Mouse (Mus musculus): ENCODE measurements around the gene Crhr1. TPM values are rescaled to one million over a fixed set of nuclear protein-coding genes. Genes with fewer than 3 reads are reported as not detected.

The Crhr1 gene
- total and polyA plus RNA-seq, 2 experiments from 2014 or later, result 6.9 to 16.7 TPM

DNA sequence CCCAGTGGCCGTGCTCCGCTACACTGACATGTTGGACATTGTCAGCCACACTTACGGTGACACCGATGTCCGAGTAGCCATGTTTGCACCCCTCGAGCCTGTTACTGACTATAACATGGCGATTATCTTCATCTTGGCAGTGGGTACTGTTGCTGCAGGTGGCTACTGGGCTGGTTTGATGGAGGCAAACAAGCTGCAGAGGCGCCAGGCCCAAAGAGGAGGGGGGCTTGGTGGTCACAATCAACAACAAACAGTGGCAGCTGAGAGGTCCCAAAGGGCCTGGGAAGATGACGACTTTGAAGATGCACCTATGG lies 54.1 kb downstream of the Crhr1 start:
- H3K9me3 ChIP-seq (ENCODE audit: low read length), result no peaks in the 10 kb centered on the region
- H3K9ac ChIP-seq, result no peak overlapping the region
- H3K27me3 ChIP-seq (ENCODE audit: insufficient read depth, low read length), result no peaks in the 10 kb centered on the region
- H3K27ac ChIP-seq (ENCODE audit: low read depth, low read length), result no peak overlapping the region
- 85% methylated on average over 9 of the region's 9 CpGs for WGBS
- no peaks in the 10 kb centered on the region for H3K36me3 ChIP-seq (ENCODE audit: insufficient read depth)
- H3K4me2 ChIP-seq (ENCODE audit: low read depth), result no peak overlapping the region
- no peak overlapping the region for H3K4me3 ChIP-seq (ENCODE audit: low read depth, low read length)
- no peak for TF ChIP-seq CTCF (IDR thresholded peaks at IDR 0.05; ENCODE audit: low read depth)
- DNase-seq, result no peak
- no peak for ATAC-seq
- no peaks in the 10 kb centered on the region for H3K4me1 ChIP-seq (ENCODE audit: insufficient read depth)

DNA sequence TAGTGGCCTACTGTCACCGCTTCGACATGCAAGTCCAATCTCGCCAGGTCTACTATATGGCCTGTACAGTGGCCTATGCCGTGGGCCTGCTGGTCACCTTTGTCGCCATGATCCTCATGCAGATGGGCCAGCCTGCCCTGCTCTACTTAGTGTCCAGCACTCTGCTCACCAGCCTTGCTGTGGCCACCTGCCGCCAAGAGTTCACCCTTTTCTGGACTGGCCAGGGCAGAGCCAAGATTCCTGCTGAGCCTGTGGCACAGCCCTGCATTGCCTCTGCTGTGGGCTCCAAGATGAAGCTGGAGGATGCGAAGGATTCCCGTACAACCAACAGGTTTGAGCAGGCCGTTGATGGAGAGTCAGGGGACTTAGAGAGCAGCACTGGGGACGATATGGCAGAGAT lies 55.1 kb downstream of the Crhr1 start:
- 96% methylated on average over 10 of the region's 10 CpGs for WGBS
- ATAC-seq, result no peak
- no peak overlapping the region for H3K4me3 ChIP-seq (ENCODE audit: low read depth, low read length)
- no peaks in the 10 kb centered on the region for H3K36me3 ChIP-seq (ENCODE audit: insufficient read depth)
- H3K27me3 ChIP-seq (ENCODE audit: insufficient read depth, low read length), result no peaks in the 10 kb centered on the region
- no peak overlapping the region for H3K9ac ChIP-seq
- DNase-seq, result no peak
- H3K4me1 ChIP-seq (ENCODE audit: insufficient read depth), result no peaks in the 10 kb centered on the region
- H3K4me2 ChIP-seq (ENCODE audit: low read depth), result no peak overlapping the region
- H3K9me3 ChIP-seq (ENCODE audit: low read length), result no peaks in the 10 kb centered on the region
- no peak overlapping the region for H3K27ac ChIP-seq (ENCODE audit: low read depth, low read length)
- no peak for TF ChIP-seq CTCF (IDR thresholded peaks at IDR 0.05; ENCODE audit: low read depth)

DNA sequence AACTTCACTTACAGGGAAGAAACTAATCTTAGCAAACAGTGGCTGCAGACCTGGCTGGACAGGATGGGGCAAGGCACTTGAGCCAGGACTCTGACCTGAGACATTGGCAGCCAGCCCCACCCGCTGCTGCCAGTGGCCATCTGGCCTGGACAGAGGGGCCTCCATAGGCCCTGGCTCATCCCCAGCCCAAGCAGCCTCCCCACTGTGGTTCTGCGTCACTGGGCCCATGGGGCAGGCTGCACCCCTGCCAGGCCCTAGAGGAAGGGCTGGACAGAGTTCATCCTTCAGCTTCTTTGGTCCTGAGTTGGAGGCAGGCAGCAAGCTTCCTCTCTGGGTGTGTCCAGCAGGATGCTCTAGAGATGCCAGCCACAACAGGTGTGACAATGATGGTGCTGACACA lies 57.4 kb downstream of the Crhr1 start:
- no peak for ATAC-seq
- no peak for TF ChIP-seq CTCF (IDR thresholded peaks at IDR 0.05; ENCODE audit: low read depth)
- no peak for DNase-seq
- Histone ChIP-seq H3K4me1 (ENCODE audit: insufficient read depth) (no peaks in the 10 kb centered on the region), H3K27ac (ENCODE audit: low read depth, low read length) (no peak overlapping the region), H3K4me3 (ENCODE audit: low read depth, low read length) (no peak overlapping the region), H3K4me2 (ENCODE audit: low read depth) (no peak overlapping the region), H3K27me3 (ENCODE audit: insufficient read depth, low read length) (no peaks in the 10 kb centered on the region; the same call in 1 of the 2 replicates), H3K36me3 (ENCODE audit: insufficient read depth) (no peaks in the 10 kb centered on the region), H3K9ac (no peak overlapping the region), H3K9me3 (ENCODE audit: low read length) (no peaks in the 10 kb centered on the region)
- WGBS, result 83% methylated on average over 2 of the region's 2 CpGs

DNA sequence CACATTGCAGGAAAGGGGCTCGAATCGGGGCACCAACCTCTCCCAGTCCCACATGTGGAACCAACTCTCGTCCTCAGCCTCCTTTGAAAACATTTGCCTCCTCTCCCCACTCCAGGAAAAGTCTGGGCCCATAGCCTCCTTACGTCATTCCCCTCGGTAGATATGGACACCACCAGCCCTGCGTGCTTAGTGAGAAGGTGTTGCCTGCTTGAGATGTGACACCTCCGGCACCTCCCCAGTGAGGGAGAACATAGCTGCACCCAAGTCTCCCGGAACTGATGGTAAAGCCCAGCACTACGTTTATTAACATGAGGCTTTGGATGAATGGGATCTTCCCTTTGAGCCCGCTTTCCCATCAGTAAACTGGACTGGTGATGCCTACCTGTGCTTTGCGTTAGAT lies 62.7 kb downstream of the Crhr1 start:
- TF ChIP-seq CTCF (IDR thresholded peaks at IDR 0.05; ENCODE audit: low read depth), result no peak
- Histone ChIP-seq H3K36me3 (ENCODE audit: insufficient read depth) (no peaks in the 10 kb centered on the region), H3K4me3 (ENCODE audit: low read depth, low read length) (no peak overlapping the region), H3K9me3 (ENCODE audit: low read length) (no peaks in the 10 kb centered on the region), H3K27ac (ENCODE audit: low read depth, low read length) (no peak overlapping the region), H3K9ac (no peak overlapping the region), H3K4me1 (ENCODE audit: insufficient read depth) (no peaks in the 10 kb centered on the region), H3K4me2 (ENCODE audit: low read depth) (peak overlapping the region; percentile 11; the same call in 1 of the 2 replicates), H3K27me3 (ENCODE audit: insufficient read depth, low read length) (peaks cover 7% of the 10 kb centered on the region)
- 78% methylated on average over 11 of the region's 11 CpGs for WGBS
- DNase-seq (no peak), ATAC-seq (no peak)

DNA sequence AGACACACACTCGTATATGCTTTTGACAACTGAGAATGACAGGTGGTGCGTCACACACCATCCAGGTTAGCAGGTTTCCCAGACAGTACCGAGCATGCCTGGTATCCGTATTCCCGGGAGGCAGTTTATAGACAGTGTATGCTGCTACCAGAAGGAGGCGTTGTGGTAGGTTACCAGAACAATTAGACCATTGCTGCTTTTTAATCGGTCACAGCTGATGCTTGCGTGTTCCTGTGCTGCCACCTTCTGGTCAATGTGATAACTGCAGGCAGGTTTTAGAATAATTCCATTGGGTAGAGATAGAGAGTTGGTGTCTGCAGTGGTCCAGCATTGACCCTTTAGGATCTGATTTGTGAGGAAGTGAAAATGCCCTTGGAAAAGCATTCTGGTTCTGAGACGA lies 63.1 kb downstream of the Crhr1 start:
- no peaks in the 10 kb centered on the region for H3K36me3 ChIP-seq (ENCODE audit: insufficient read depth)
- WGBS, result 4% methylated on average over 9 of the region's 9 CpGs
- peak; percentile 100 for TF ChIP-seq CTCF (IDR thresholded peaks at IDR 0.05; ENCODE audit: low read depth)
- H3K9ac ChIP-seq, result no peak overlapping the region
- H3K27ac ChIP-seq (ENCODE audit: low read depth, low read length), result no peak overlapping the region
- peak overlapping the region; percentile 11; the same call in 1 of the 2 replicates for H3K4me2 ChIP-seq (ENCODE audit: low read depth)
- DNase-seq (peak; percentile 95), ATAC-seq (peak; percentile 98)
- H3K4me1 ChIP-seq (ENCODE audit: insufficient read depth), result no peaks in the 10 kb centered on the region
- no peak overlapping the region for H3K4me3 ChIP-seq (ENCODE audit: low read depth, low read length)
- H3K9me3 ChIP-seq (ENCODE audit: low read length), result no peaks in the 10 kb centered on the region
- H3K27me3 ChIP-seq (ENCODE audit: insufficient read depth, low read length), result peaks cover 7% of the 10 kb centered on the region

DNA sequence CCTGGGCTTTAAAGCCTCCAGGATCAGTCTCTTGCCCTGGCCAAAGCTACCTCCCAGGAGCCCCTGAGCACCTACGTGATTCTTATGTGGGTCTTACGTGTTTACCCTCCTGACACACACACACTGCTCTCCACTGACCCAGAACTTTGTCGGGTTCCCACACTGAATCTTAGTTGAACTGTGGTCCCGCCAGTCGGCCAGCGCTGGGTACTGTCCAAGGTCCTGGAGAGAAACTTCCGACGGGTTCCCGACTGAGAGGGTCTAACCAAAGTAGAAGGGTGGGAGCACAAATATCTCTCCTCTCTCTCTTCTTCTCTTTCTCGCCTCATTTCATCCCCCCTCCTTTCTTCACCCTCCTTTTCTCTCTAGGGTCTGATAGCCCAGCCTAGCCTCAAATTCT lies 65.2 kb downstream of the Crhr1 start:
- ATAC-seq (no peak), DNase-seq (no peak)
- 7% methylated on average over 10 of the region's 10 CpGs for WGBS

DNA sequence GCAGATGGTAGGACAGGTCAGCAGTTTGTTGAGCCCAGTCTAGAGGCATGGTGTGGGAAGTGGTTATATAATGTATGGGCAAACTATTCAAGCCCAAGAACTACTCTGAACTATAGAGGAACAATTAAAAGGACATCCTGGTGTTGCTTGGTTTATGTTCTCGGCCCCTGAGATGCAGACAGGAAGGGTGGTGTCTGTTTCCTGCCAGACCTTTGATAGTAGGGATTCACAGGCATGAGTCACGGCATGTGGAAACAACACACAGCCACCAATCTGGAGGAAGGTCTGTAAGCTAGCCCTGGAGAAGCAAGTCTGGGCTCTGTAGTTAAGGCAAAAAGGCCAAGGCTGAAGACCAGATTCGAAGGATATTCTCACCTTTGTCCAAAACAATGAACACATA lies 70.6 kb downstream of the Crhr1 start:
- Histone ChIP-seq H3K27me3 (ENCODE audit: insufficient read depth, low read length) (no peaks in the 10 kb centered on the region), H3K9ac (no peak overlapping the region), H3K9me3 (ENCODE audit: low read length) (0 out of 2 replicates have a peak, but pooled peaks cover 5% of the 10 kb centered on the region), H3K4me1 (ENCODE audit: insufficient read depth) (no peaks in the 10 kb centered on the region; the same call in 1 of the 2 replicates), H3K4me2 (ENCODE audit: low read depth) (no peak overlapping the region), H3K27ac (ENCODE audit: low read depth, low read length) (no peak overlapping the region), H3K4me3 (ENCODE audit: low read depth, low read length) (no peak overlapping the region), H3K36me3 (ENCODE audit: insufficient read depth) (no peaks in the 10 kb centered on the region)
- 86% methylated on average over 3 of the region's 3 CpGs for WGBS
- TF ChIP-seq CTCF (IDR thresholded peaks at IDR 0.05; ENCODE audit: low read depth), result no peak
- DNase-seq, result no peak
- ATAC-seq, result no peak

More for the DNA sequence above, 65.2 kb downstream of the Crhr1 start:
- Histone ChIP-seq H3K9ac (no peak overlapping the region), H3K27me3 (ENCODE audit: insufficient read depth, low read length) (peaks cover 7% of the 10 kb centered on the region), H3K4me3 (ENCODE audit: low read depth, low read length) (no peak overlapping the region), H3K4me2 (ENCODE audit: low read depth) (no peak overlapping the region), H3K4me1 (ENCODE audit: insufficient read depth) (no peaks in the 10 kb centered on the region), H3K27ac (ENCODE audit: low read depth, low read length) (no peak overlapping the region), H3K36me3 (ENCODE audit: insufficient read depth) (no peaks in the 10 kb centered on the region), H3K9me3 (ENCODE audit: low read length) (0 out of 2 replicates have a peak, but pooled peaks cover 5% of the 10 kb centered on the region)
- no peak for TF ChIP-seq CTCF (IDR thresholded peaks at IDR 0.05; ENCODE audit: low read depth)

DNA sequence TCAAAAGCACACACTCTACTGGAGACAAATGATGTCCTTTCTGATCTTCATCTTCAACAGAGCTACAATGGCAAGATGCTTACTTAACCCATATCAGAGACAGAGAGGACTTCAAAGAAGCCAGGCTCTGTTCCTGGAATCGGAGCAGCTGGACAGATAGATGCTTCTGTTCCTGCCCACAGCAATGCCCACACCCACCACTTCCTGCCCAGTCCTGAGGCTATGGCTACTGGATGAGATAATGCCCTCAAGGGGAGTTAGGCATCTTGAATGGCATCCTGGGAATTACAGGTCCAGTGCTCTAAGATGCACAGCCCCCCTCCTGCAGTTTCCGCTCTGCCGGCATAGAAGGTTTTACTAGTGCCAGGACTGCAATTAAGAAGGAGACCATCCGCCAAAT lies 73.9 kb downstream of the Crhr1 start:
- ATAC-seq (no peak), DNase-seq (no peak)
- Histone ChIP-seq H3K36me3 (ENCODE audit: insufficient read depth) (no peaks in the 10 kb centered on the region), H3K4me2 (ENCODE audit: low read depth) (no peak overlapping the region), H3K4me1 (ENCODE audit: insufficient read depth) (no peaks in the 10 kb centered on the region; the same call in 1 of the 2 replicates), H3K9me3 (ENCODE audit: low read length) (0 out of 2 replicates have a peak, but pooled peaks cover 5% of the 10 kb centered on the region), H3K27ac (ENCODE audit: low read depth, low read length) (no peak overlapping the region), H3K4me3 (ENCODE audit: low read depth, low read length) (no peak overlapping the region), H3K27me3 (ENCODE audit: insufficient read depth, low read length) (no peaks in the 10 kb centered on the region), H3K9ac (no peak overlapping the region)
- no peak for TF ChIP-seq CTCF (IDR thresholded peaks at IDR 0.05; ENCODE audit: low read depth)
- WGBS, result 71% methylated on average over 4 of the region's 4 CpGs

All from forebrain, postnatal 0 days (tissue).